Mouse (Mus musculus) megakaryocyte, embryonic 14.5 days (primary cell): Measurements from ENCODE around the gene Ovca2.

ENCODE experiments used
- FLI1 ChIP-seq: IDR thresholded peaks from 2 replicates; pipeline ENCODE4 v1.6.1; 2012; ENCODE audit warnings: low read length, inconsistent platforms, mixed read lengths
- GATA1 ChIP-seq: IDR thresholded peaks from 3 replicates; pipeline ENCODE4 v1.6.1; 2012; ENCODE audit warnings: mixed read lengths, low read length, inconsistent platforms, borderline replicate concordance

DNA sequence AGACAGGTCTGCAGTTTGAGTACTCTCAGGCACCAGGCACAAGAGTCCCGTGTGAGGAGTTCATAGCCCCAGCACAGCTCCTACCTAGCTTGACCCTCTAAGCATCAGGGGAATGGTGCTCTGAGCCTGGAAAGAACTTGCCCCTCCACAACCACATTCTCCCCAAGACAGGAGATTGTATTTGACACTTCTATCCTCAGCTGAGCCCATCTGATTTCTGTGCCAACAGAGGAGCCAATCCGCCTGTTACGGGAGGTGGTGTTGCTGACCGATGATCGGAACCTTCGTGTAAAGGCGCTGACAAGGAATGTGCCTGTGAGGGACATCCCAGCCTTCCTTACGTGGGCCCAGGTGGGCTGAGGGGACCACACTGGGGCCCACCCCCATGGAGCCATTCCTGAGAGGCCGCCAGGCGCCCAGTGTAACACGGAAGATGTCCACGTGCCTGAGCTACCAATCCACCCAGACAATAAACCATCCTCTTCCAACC is 16.0 kb downstream of the Ovca2 start:
- TF ChIP-seq GATA1 (no peak), FLI1 (no peak)
